ENCODE assay signal across 30 mouse cellular contexts in genomic region chrX:106924572-106924971, GRCm38 (mm10). TPM values are rescaled to one million over a fixed set of nuclear protein-coding genes. Genes with fewer than 3 reads are reported as not detected.
A peak's percentile ranks its signal among the peaks of the same experiment; 100 is the strongest.
DNase-seq lines count a peak whose midpoint lies in the region; ATAC-seq and TF ChIP-seq lines count a peak whose summit lies in the region.
"Had no signal": no experiment of that assay in that cellular context is flagged by ENCODE, and none has a peak within 500 bp of the region (broad histone marks: within the 10 kb centered on the region; RNA-seq: fewer than 3 reads in every experiment).

No protein-coding gene starts in this region.

- peak; percentile 2 for DNase-seq in 416B (ENCODE audit: low read depth)
- DNase-seq in adipocyte (ENCODE audit: low spot score), result peak; percentile 21
- no peak for DNase-seq in frontal cortex, postnatal 10 days (ENCODE audit: low spot score in 2 of 2)
- no peak for DNase-seq in yolk sac, embryonic 10.5 days (ENCODE audit: low spot score)
- no peak for DNase-seq in kidney, adult 8-10 months
- DNase-seq: adrenal gland, adult 2 months; adrenal gland, postnatal 10 days; adrenal gland, postnatal 25 days; B cell, adult 2 months; cerebellum, adult 11 months; cerebellum, adult 18-20 months; cerebellum, adult 8-10 months; cerebellum, adult 9-11 months; cerebellum, postnatal 14 days; cerebellum, postnatal 36 days; embryo, embryonic 11 days had no signal

- no peak overlapping the region for H3ac ChIP-seq in myocyte (ENCODE audit: control insufficient read depth, insufficient read length)

- no peak overlapping the region for H3K4me2 ChIP-seq in myocyte (ENCODE audit: low read depth)
- H3K4me2 ChIP-seq: embryonic facial prominence, embryonic 13.5 days; embryonic facial prominence, embryonic 15.5 days; forebrain, embryonic 12.5 days had no signal

- no peak for TF ChIP-seq POLR2A in myocyte (IDR thresholded peaks at IDR 0.05; ENCODE audit: insufficient read length, low read depth)

- no peaks in the 10 kb centered on the region for H3K36me3 ChIP-seq in myocyte (ENCODE audit: control insufficient read depth, insufficient read depth)
- H3K36me3 ChIP-seq: embryonic facial prominence, embryonic 13.5 days; embryonic facial prominence, embryonic 15.5 days; forebrain, embryonic 12.5 days; G1E had no signal

- no peaks in the 10 kb centered on the region for H3K27me3 ChIP-seq in myocyte (ENCODE audit: control insufficient read depth, insufficient read depth, insufficient read length)
- H3K27me3 ChIP-seq: CH12.LX; embryonic facial prominence, embryonic 13.5 days; embryonic facial prominence, embryonic 15.5 days had no signal

- H3K4me3 ChIP-seq in myocyte, result no peak overlapping the region
- H3K4me3 ChIP-seq: embryonic facial prominence, embryonic 13.5 days; embryonic facial prominence, embryonic 15.5 days; erythroblast, embryonic 14.5 days; forebrain, embryonic 10.5 days; forebrain, embryonic 12.5 days had no signal

- ATAC-seq in megakaryocyte, adult 5-6 weeks (ENCODE audit: poor library complexity, severe bottlenecking), result peak; percentile 33; the same call in 1 of the 2 replicates
- ATAC-seq: activated CD4-positive, CD25-positive, alpha-beta regulatory T cell, adult 4 months; CD4-positive, CD25-positive, alpha-beta regulatory T cell, adult 4 months; forebrain, embryonic 14.5 days; forebrain, embryonic 16.5 days; Patski had no signal

- no peaks in the 10 kb centered on the region for H3K79me2 ChIP-seq in myocyte (ENCODE audit: control insufficient read depth, insufficient read depth)

TF ChIP-seq in myocyte, 11 proteins besides CTCF, POLR2A, EP300 and RAD21:
- TF ChIP-seq TCF12 (IDR thresholded peaks at IDR 0.05; ENCODE audit: insufficient read depth, poor library complexity, severe bottlenecking), result no peak
- no peak for TF ChIP-seq E2F4 (IDR thresholded peaks at IDR 0.05; ENCODE audit: insufficient read depth)
- no peak for TF ChIP-seq TCF3 (IDR thresholded peaks at IDR 0.05; ENCODE audit: insufficient read length, low read depth)
- TF ChIP-seq MAX (IDR thresholded peaks at IDR 0.05; ENCODE audit: low read depth), result no peak
- TF ChIP-seq CEBPB (IDR thresholded peaks at IDR 0.05; ENCODE audit: insufficient read depth, poor library complexity, severe bottlenecking), result peak; percentile 34; the same call in 1 of the 2 replicates
- no peak for TF ChIP-seq MYOG (IDR thresholded peaks at IDR 0.05; ENCODE audit: control insufficient read depth in 1 of 3, insufficient read depth in 1 of 3, insufficient read length in 2 of 3, low read depth in 2 of 3)
- TF ChIP-seq MYOD1 (IDR thresholded peaks at IDR 0.05; ENCODE audit: control insufficient read depth in 1 of 3, insufficient read length in 2 of 3, low read depth in 2 of 3), result no peak
- no peak for TF ChIP-seq SRF (IDR thresholded peaks at IDR 0.05; ENCODE audit: control insufficient read depth, insufficient read length, low read depth)
- no peak for TF ChIP-seq REST (IDR thresholded peaks at IDR 0.05; ENCODE audit: insufficient read depth, insufficient read length)

RNA-seq across cellular contexts. Expression of gene Lpar4, which starts 4.1 kb away (rescaled TPM):
- not detected in 2 replicates for total RNA-seq in megakaryocyte, adult 5-6 weeks (2015)
- 0.11 TPM in 1 of 2 replicates, not detected in the other for total RNA-seq in megakaryocyte, adult 5-6 weeks (2017)
- 0.61 TPM for polyA plus RNA-seq in myocyte (2012; fragmentation: generic; extraction: Trizol)
- polyA plus RNA-seq: CD4-positive, CD25-positive, alpha-beta regulatory T cell, adult 4 months; erythroblast, embryonic 14.5 days; G1E; Patski had no signal

Comparison
In these comparisons a context has a peak if more than half of its experiments do, and no peak if none do; other contexts are left out.
1. DNase-seq: peak in 416B (single experiment) and adipocyte (single experiment); none in frontal cortex, postnatal 10 days (0 of 2), yolk sac, embryonic 10.5 days (single experiment) and kidney, adult 8-10 months (0 of 2).